Mouse (Mus musculus) cortical plate, adult 2 months (tissue): Measurements from ENCODE around the gene Fignl1.

Experiments used
- CTCF ChIP-seq: fragments of 200-500 bp; IDR thresholded peaks from 2 replicates; pipeline ENCODE4 v1.5.1; 2011; ENCODE audit warnings: mild to moderate bottlenecking, control low read depth, low read length; ENCODE audit not compliant: insufficient read depth; ENCODE audit errors: extremely low read depth
- POLR2A ChIP-seq: fragments of 200-500 bp; IDR thresholded peaks from 2 replicates; pipeline ENCODE4 v1.6.1; 2011; ENCODE audit warnings: mild to moderate bottlenecking, low read length, control low read depth; ENCODE audit not compliant: insufficient read depth; ENCODE audit errors: extremely low read depth

GRCm38 (mm10) chr11:11766105-11766504 is 42.7 kb downstream of the Fignl1 start:
- TF ChIP-seq CTCF (no peak), POLR2A (no peak)
